Mouse (Mus musculus): Measurements from ENCODE around the gene Adprh. TPM values are rescaled to one million over a fixed set of nuclear protein-coding genes. Genes with fewer than 3 reads are reported as not detected.

The Adprh gene
- polyA plus RNA-seq, 1 experiment from 2014 or later = 140 TPM

Other genes starting within 250 kb of the Adprh start
- not detected in 2 replicates for gene Nr1i2, start 157.9 kb downstream of the Adprh start, polyA plus RNA-seq (2015; fragmentation: Nextera tagmentation; extraction: Ambion mirVana)
- 0.43 and 0.66 TPM in 2 replicates for gene Maats1, start 110.6 kb downstream of the Adprh start, polyA plus RNA-seq (2015; fragmentation: Nextera tagmentation; extraction: Ambion mirVana)
- gene Cox17, start 105.7 kb downstream of the Adprh start, polyA plus RNA-seq (2015; fragmentation: Nextera tagmentation; extraction: Ambion mirVana) = 85.4 and 88.6 TPM in 2 replicates
- gene Gm21987, start 105.7 kb downstream of the Adprh start, polyA plus RNA-seq (2015; fragmentation: Nextera tagmentation; extraction: Ambion mirVana) = not detected in 2 replicates
- gene Popdc2, start 90.5 kb downstream of the Adprh start, polyA plus RNA-seq (2015; fragmentation: Nextera tagmentation; extraction: Ambion mirVana) = 0.31 and 0.51 TPM in 2 replicates
- 0.36 and 0.38 TPM in 2 replicates for gene Pla1a, start 19.6 kb downstream of the Adprh start, polyA plus RNA-seq (2015; fragmentation: Nextera tagmentation; extraction: Ambion mirVana)
- 0.41 and 0.52 TPM in 2 replicates for gene Cd80, start 2.9 kb upstream of the Adprh start, polyA plus RNA-seq (2015; fragmentation: Nextera tagmentation; extraction: Ambion mirVana)
- gene Timmdc1, start 70.0 kb upstream of the Adprh start, polyA plus RNA-seq (2015; fragmentation: Nextera tagmentation; extraction: Ambion mirVana) = 34.2 and 36.6 TPM in 2 replicates
- gene Poglut1, start 97.6 kb upstream of the Adprh start, polyA plus RNA-seq (2015; fragmentation: Nextera tagmentation; extraction: Ambion mirVana) = 66.0 and 70.5 TPM in 2 replicates
- gene Tmem39a, start 106.0 kb upstream of the Adprh start, polyA plus RNA-seq (2015; fragmentation: Nextera tagmentation; extraction: Ambion mirVana) = 37.3 and 46.2 TPM in 2 replicates